Comparison of ENCODE assay signal across 8 mouse cellular contexts in genomic region chr4:140647711-140648421, GRCm38 (mm10). TPM values are rescaled to one million over a fixed set of nuclear protein-coding genes. Genes with fewer than 3 reads are reported as not detected.
DNase-seq lines count a peak whose midpoint lies in the region; ATAC-seq lines count a peak whose summit lies in the region.

No protein-coding gene starts in this region.

- ATAC-seq in embryonic facial prominence, embryonic 13.5 days (ENCODE audit: insufficient number of reproducible peaks, insufficient read depth, low FRiP score, low TSS enrichment, low read depth): no peak
- ATAC-seq in hindbrain, embryonic 14.5 days (ENCODE audit: low FRiP score): peak; percentile 69

- H3K9ac ChIP-seq in embryonic facial prominence, embryonic 13.5 days: peak overlapping the region; percentile 90
- peak overlapping the region; percentile 94 for H3K9ac ChIP-seq in hindbrain, embryonic 14.5 days

- H3K4me2 ChIP-seq in embryonic facial prominence, embryonic 13.5 days: peak overlapping the region; percentile 75
- peak overlapping the region; percentile 68 for H3K4me2 ChIP-seq in hindbrain, embryonic 14.5 days (replicated peaks)

- 6% methylated on average over 12 of the region's 12 CpGs for WGBS in embryonic facial prominence, embryonic 13.5 days
- WGBS in hindbrain, embryonic 14.5 days: 2% methylated on average over 12 of the region's 12 CpGs

- H3K36me3 ChIP-seq in embryonic facial prominence, embryonic 13.5 days: peaks cover 5% of the 10 kb centered on the region; the same call in 1 of the 2 replicates
- H3K36me3 ChIP-seq in hindbrain, embryonic 14.5 days (replicated peaks; ENCODE audit: control insufficient read depth, insufficient read depth): no peaks in the 10 kb centered on the region

- H3K4me3 ChIP-seq in embryonic facial prominence, embryonic 13.5 days: peak overlapping the region; percentile 70
- H3K4me3 ChIP-seq in hindbrain, embryonic 14.5 days (replicated peaks; ENCODE audit: low read length): peak overlapping the region; percentile 67

- peak; percentile 96 for DNase-seq in heart, adult 11 months
- DNase-seq in heart, postnatal 25 days (ENCODE audit: low spot score): no peak
- peak; percentile 58 for DNase-seq in NIH3T3 (ENCODE audit: low read depth)
- peak; percentile 48 for DNase-seq in hindbrain, embryonic 14.5 days (ENCODE audit: low spot score)
- peak; percentile 52 for DNase-seq in mesoderm, embryonic 11.5 days (ENCODE audit: low read depth, low spot score)
- DNase-seq in urinary bladder, adult 18-20 months (ENCODE audit: low spot score in 2 of 2): no peak
- no peak for DNase-seq in gastrocnemius, postnatal 4 days (ENCODE audit: low spot score in 2 of 2)

- peak overlapping the region; percentile 78 for H3K27ac ChIP-seq in embryonic facial prominence, embryonic 13.5 days
- peak overlapping the region; percentile 98 for H3K27ac ChIP-seq in hindbrain, embryonic 14.5 days

- H3K4me1 ChIP-seq in embryonic facial prominence, embryonic 13.5 days: peaks cover 24% of the 10 kb centered on the region
- H3K4me1 ChIP-seq in hindbrain, embryonic 14.5 days (replicated peaks; ENCODE audit: control insufficient read depth, insufficient read depth, low read length): peaks cover 44% of the 10 kb centered on the region

- no peaks in the 10 kb centered on the region for H3K9me3 ChIP-seq in embryonic facial prominence, embryonic 13.5 days
- H3K9me3 ChIP-seq in hindbrain, embryonic 14.5 days (ENCODE audit: control insufficient read depth, low read length): no peaks in the 10 kb centered on the region

- intact Hi-C loops in heart, postnatal 25 days (cut with DNase I): loop anchor here (1.0 kb wide), 1 partner anchor 34 kb away; no protein-coding TSS in a partner anchor

- H3K27me3 ChIP-seq in embryonic facial prominence, embryonic 13.5 days: no peaks in the 10 kb centered on the region
- H3K27me3 ChIP-seq in hindbrain, embryonic 14.5 days (ENCODE audit: control insufficient read depth, insufficient read depth, low read length): no peaks in the 10 kb centered on the region

RNA-seq across cellular contexts. Expression of gene Arhgef10l, which starts 17.9 kb away (rescaled TPM):
- 10 to 100 TPM; 62.4 to 63.9 TPM for total RNA-seq in heart, postnatal 25 days (2021)
- 11.5 and 11.6 TPM in 2 replicates for polyA plus RNA-seq in embryonic facial prominence, embryonic 13.5 days (2015; fragmentation: Nextera tagmentation; extraction: Ambion mirVana)
- polyA plus RNA-seq in hindbrain, embryonic 14.5 days (2014; fragmentation: Nextera tagmentation; extraction: Ambion mirVana): 19.6 and 21.9 TPM in 2 replicates
- 10 to 100 TPM; 53.6 to 54.6 TPM for total RNA-seq in gastrocnemius, postnatal 4 days (2021)

RNA-seq across cellular contexts. Expression of gene Rcc2, which starts 52.5 kb away (rescaled TPM):
- total RNA-seq in heart, postnatal 25 days (2021): 10 to 100 TPM; 15.0 to 15.3 TPM
- 43.5 and 44.2 TPM in 2 replicates for polyA plus RNA-seq in embryonic facial prominence, embryonic 13.5 days (2015; fragmentation: Nextera tagmentation; extraction: Ambion mirVana)
- polyA plus RNA-seq in hindbrain, embryonic 14.5 days (2014; fragmentation: Nextera tagmentation; extraction: Ambion mirVana): 13.3 and 13.8 TPM in 2 replicates
- total RNA-seq in gastrocnemius, postnatal 4 days (2021): 10 to 100 TPM; 43.3 to 44.1 TPM

Comparison
In these comparisons a context has a peak if more than half of its experiments do, and no peak if none do; other contexts are left out.
1. DNase-seq: peak in heart, adult 11 months (single experiment), NIH3T3 (single experiment), hindbrain, embryonic 14.5 days (single experiment) and mesoderm, embryonic 11.5 days (single experiment); none in heart, postnatal 25 days (single experiment), urinary bladder, adult 18-20 months (0 of 2) and gastrocnemius, postnatal 4 days (0 of 2).